Mouse (Mus musculus) adrenal gland, postnatal 36 days (tissue): ENCODE data around the gene 1600014C23Rik. TPM values are rescaled to one million over a fixed set of nuclear protein-coding genes. Genes with fewer than 3 reads are reported as not detected.

Source experiments
- DNase-seq, 2 experiments: peaks; one replicate each; pipeline ENCODE4 v3.0.0; 2021; ENCODE audit warnings: mixed read lengths in 1 of 2
- total RNA-seq, 2 experiments: library from RNA; stranded (reverse); gene quantifications; 2 replicates each; pipeline ENCODE4 v1.2.3; 2021

The 1600014C23Rik gene
- total RNA-seq, 2 experiments from 2014 or later = not detected

DNA sequence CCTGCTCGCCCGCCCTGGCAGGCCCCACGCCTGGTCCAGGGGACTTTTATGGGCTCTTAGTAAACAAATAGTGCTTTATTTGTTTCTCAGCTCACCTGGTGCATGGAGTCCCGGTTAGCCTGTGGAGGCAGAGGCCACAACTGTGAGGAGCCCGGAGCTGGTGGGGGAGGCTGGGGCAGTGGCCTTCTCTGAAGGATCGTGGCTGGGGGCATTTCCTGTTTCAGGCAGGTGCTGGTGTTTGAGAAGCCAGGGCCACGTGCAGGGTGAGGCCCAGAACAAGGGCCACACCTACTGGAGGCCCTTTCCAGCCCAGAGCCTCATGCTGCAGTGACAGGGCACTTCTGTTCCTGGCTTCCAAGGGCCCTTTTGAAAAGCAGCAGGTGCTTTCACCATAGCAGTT lies 7.4 kb downstream of the 1600014C23Rik start:
- DNase-seq = no peak

DNA sequence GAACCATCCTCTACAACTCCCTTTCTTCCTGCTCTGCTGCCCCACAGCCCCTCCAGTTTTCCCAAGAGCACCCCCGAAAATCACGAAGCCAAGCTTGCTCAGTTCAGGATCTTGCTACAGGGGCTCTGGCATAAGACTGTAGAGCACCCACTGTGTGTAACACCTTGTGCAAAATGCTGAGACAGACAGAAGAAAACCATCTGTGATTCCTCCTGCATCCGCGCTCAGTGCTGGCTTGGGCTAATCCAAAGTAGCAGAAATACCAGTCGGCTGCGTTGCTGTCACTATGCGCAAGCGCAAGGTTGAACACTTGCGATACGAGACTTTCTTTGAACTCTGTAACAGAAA lies 9.1 kb downstream of the 1600014C23Rik start:
- no peak for DNase-seq

DNA sequence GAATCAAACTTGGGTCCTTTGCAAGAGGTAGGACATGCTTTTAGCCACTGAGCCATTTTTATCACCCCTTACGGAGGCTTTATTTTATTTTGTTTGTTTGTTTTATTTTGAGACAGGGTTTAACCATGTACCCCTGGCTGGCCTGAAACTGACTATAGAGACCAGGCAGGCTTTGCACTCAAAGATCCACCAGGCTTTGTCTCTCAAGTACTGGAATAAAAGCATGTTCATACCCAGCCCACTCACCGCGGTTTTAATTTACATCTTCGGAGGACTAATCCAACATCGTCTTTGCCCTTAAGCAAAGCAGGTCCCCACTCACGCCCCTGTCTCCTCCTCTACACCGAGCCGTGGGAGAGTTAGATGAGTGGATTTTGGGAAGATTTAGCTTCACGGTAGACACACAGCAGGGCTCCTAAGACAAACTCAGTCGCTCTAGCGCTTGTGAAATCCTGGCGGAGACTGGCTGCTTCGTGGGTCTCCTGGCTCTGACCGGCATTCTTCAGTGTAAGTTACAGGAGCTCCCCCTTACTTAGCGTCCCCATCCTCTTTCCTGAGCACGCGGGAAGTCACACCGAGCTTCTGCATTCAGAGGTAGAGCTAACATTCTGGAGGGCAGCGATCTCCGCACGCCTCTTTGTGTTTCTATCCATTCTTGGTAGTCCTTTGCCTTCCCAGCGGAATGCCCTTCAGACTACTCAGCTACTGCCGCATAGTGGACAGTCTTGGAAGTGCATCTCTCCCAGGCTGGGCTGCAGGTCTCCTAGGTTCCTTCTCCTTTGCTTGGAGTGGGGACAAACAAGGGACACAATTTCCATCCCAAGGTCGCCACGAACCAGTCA lies 9.7 kb downstream of the 1600014C23Rik start:
- DNase-seq = peak; percentile 83 to 84

DNA sequence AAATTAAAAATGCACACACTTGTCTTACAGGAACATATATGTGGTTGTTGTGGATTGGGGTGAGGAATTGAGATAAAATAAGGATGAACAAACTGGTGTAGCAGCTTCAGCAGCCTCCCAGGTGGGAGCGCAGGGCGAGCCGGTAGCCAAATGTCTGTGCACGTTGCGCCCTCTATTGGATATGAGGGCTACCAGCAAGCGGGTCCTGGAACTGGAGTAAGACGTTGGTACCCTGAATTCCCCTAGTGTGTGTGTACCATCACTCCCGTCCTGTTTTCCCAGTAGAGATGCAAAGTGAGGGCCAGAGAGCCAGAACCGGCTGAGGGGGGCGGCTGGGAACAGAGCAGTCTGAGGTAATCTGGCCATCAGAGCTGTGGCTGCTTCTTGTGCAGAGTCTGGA lies 15.3 kb downstream of the 1600014C23Rik start:
- peak; percentile 76 to 82 for DNase-seq

DNA sequence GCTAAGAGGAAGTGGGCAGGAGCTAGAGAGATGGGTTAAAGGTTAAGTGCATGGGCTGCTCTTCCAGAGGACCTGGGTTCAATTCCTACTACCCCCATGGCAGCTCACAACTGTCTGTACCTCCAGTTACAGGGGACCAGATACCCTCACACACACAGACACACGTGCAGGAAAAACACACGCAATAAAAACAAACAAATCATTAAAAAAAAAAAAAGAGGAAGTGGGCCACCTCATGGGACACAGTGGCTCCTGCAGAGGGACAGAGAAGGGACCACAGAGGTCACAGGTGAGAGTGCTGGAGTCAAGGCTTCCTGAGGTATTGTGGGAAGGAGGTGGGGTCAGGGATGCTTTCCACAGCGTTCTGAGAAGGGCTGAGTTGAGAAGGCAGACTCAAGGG lies 22.1 kb downstream of the 1600014C23Rik start:
- no peak for DNase-seq

DNA sequence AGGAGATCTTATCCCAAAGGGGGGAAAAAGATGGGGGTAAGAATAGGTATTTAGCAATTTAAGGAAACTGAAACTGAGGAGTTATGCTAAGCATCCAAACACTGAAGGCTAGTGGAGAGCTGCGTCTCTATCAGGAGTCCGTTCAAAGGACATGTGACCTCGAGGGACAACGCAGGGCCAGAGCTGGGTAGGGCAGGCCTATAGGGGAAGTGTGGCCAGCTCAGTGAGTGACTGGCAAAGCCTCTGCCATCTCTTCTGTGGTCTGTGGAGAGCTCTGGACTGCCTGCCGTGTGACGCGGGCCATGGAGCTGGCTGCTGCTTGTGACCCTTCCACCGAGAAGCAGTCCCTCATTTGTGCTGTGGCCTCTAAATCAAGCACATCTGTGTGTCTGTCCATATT lies 23.2 kb downstream of the 1600014C23Rik start:
- no peak for DNase-seq

DNA sequence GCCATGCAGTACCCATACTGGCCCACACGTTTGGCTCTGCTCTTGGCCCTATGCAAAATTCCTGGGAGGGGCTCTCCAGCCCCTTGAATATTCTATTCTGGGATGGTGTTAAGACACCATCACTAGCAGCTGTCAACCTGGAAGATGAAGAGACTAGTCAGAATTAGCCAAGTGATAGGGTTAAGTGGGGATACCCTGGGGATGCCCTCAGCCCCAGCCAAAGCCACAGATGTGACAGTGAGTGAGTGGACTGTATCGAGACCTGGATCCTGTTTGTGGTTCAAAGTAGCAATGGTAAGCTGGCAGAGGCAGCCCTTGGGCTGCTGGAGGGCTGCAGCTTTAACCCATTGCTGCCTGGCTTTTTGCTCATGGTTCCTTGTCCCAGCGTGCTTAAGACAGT lies 23.8 kb downstream of the 1600014C23Rik start:
- no peak for DNase-seq

DNA sequence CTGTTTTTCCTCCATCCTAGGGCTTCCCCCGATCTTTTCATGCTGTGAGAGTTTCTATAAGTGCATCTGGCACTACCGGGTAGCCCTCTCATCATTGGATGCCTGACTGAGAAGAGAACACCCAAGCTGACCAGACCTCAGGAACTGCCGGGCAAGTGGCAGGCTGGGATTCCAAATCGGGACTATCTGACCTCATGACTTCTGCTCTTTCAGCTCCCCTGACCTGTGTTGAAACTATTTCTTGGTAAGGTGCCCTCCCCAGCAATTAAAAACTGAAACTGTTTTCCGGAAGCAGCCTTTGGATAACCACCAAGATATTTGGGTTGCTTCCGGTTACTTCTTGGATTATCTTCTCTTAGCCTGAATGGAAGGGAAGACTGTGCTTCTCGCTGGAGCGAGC lies 25.5 kb downstream of the 1600014C23Rik start:
- no peak for DNase-seq

DNA sequence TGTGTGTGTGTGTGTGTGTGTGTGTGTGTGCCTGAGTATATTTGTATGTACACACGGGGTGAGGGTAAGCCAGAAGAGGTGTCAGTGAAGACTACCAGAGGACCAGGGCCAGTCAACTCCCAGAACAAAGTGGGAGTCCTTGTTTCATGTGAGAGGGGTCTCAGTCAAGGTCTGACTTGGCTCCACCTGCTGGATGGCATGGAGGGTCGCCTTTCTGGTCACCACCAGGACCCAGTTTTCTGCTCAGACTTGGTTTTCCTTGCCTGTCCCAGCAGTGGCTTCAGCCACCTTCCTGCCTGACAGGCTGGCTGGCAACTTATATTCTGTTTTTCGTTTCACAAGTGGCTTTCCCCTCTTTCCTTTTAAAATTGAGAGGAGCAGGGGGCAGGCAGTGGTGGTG lies 26.3 kb downstream of the 1600014C23Rik start:
- no peak for DNase-seq

DNA sequence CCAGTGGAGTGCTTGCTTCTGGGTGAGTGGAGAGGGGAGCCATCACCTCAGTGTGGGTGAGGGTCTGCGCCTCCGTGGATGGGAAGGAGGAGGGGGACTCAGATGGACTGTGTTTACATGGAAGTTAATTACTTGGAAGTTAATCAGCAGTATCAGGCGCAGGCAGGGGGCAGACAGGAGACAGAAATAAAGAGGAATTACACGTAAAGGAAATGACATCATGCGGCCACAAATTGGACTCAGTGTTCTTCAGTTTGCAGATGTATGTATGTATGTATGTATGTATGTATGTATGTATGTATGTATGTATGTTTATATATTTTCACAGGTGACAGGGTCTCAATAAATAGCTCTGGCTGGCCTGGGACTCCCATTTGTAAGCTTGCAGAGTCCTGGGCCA lies 26.8 kb downstream of the 1600014C23Rik start:
- no peak for DNase-seq

DNA sequence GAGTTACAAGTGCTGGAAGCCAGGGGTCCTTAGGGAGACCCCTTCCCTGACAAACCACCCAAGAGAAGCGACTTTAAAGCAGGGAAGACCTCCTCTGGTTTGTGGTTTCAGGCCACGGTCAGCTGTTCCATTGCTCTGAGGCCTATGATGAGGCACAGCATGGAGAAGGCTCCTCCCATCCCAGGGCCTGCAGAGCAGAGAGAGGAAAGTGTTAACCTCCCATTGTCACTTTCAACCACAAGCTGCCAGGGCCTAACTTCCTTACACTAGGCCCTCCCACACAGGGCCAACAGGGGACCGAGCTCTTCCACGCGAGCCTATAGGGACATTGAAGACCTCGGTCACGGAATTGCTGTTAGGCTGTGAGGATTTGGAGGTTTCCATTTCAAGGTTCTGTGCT lies 30.5 kb downstream of the 1600014C23Rik start:
- no peak for DNase-seq

DNA sequence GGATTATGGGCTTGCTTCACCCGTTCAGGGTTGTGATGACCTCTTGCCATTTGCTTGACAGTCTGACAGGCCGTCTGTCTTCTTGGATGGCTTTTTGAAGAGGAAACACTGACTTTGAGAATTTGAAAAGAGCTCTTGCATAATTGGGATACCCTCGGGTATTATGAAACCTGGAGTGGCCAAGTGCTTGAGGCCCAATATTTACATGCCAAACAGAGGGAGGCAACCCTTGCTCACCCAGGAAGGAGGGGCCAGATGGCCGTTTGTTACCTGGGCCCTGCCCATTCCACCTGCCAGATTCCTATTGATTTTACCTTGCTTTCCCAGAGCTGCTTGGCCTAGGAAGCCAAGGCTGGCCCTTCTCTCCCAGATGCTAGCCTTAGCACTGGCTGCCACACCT lies 31.4 kb downstream of the 1600014C23Rik start:
- DNase-seq = peak in 1 of 2 experiments; percentile 23

DNA sequence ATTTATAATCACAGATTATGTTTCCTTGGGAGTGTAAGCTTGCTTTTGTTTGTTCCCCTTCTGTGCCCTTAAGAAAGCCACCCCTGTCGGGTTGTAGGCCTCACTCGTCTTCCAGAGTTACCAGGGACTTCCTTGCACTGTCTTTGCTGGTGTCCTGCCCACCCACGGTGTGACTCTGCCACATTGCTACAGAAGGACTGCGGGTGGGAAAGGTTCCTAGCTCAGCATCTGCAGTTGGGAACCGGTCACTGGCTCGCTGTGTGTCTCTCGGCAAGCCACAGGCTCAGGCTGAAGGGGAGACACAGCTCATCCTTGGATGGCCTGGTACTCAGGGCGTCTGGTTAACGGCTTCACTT lies 32.4 kb downstream of the 1600014C23Rik start:
- no peak for DNase-seq

DNA sequence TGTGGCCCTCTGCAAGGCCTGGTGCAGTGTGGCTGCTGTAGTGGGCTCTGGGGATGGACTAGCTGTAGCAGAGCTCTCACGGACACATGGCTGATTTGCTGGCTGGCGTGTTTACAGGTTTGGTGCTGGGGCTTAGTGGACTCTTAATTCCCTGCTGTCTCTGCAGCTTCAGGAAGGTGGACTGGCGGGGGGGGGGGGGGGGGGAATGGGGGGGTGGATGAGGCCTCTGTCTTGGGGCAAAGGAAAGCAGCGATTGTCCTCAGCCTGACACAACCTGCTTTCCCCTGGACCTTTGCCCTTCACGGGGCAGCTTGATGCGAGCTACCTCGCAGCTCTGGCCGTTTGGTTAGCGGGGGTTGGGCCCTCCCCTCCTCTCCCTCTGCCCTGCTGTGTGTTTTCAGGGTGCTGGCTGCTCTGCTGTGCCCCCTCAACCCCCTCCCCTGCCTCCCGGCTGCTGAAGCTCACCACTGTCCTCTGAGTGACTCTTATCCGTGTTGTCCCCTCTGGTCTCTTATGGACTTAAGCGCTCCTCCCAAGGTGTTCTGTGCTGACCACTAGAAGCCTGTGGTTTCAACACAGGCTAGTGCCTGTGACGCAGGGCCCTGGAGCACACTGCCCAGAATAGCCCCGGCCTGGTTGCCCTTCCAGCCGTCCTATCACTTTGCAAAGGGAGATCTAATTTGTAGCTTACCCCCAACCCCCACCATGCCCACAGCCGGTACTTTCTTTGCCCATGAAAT lies 33.0 kb downstream of the 1600014C23Rik start:
- DNase-seq = no peak

DNA sequence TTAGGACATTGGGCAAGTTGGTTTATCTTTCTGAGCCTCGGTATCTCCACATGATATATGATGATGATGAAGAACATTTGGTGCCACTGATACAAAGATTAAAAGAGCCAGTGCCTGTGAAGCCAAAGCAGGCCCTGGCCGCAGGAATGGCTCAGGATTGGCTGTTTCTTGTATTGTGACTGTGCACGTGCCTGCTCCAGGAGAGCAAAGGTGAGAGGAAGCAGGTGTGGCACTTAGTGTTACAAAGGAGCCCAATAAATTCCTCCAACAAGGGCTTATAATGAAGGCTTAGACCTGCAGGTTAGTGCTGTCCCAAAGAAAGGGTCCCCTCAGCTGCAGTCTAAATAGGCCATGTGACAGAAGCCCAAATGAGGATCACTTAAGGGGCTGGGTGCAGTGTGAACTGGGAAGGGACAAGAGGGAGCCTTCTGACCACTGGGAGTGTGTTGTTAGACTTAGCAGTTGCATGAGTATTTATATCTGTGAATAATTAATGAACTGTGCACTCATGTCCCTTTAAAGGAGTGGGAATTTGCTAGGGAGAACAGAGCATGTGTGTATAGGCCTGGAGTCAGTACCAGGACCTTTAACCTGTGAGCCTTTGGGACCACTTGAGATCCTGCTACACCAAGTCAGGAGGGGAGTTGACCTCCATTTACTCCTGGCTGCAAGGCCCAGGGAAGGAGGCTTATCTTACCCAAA lies 34.5 kb downstream of the 1600014C23Rik start:
- no peak for DNase-seq

DNA sequence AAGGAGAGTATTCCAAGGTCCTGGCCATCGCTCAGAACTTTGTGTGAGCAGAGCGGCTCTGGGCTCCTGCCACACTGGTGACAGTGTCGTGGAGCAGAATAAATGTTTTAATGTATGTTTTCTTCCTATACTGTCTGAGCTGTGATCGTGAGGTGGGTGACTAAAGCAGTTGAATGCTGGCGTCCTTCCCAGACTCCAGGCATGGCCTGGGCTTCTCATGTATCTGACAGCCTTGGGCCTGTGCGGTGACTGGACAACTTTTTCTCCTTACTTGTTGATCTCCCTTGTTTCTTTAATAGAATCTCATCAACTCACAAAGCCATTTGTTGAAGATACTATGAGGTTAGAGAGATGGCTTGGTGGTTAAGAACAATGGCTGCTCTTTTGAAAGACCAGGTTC lies 35.3 kb downstream of the 1600014C23Rik start:
- no peak for DNase-seq

DNA sequence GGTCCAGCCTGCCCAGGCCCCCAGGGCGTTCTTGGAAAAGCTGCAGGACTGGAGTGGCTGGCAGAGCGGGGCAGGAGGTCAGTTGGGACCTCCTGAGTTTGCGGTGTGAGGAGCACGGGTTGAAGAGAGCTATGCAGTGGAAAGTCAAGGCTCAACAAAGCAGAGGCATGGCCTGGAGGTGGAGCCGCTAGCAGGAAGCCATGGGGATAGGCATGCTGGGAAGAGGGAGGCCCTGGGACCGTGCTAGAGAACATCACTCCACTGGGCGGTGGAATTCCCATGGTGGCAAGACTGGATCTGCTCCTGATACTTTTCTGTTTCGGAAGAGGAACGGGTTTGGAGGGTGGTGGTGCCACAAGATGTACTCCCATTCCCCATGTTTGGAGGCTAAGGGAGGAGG lies 36.7 kb downstream of the 1600014C23Rik start:
- DNase-seq = no peak

DNA sequence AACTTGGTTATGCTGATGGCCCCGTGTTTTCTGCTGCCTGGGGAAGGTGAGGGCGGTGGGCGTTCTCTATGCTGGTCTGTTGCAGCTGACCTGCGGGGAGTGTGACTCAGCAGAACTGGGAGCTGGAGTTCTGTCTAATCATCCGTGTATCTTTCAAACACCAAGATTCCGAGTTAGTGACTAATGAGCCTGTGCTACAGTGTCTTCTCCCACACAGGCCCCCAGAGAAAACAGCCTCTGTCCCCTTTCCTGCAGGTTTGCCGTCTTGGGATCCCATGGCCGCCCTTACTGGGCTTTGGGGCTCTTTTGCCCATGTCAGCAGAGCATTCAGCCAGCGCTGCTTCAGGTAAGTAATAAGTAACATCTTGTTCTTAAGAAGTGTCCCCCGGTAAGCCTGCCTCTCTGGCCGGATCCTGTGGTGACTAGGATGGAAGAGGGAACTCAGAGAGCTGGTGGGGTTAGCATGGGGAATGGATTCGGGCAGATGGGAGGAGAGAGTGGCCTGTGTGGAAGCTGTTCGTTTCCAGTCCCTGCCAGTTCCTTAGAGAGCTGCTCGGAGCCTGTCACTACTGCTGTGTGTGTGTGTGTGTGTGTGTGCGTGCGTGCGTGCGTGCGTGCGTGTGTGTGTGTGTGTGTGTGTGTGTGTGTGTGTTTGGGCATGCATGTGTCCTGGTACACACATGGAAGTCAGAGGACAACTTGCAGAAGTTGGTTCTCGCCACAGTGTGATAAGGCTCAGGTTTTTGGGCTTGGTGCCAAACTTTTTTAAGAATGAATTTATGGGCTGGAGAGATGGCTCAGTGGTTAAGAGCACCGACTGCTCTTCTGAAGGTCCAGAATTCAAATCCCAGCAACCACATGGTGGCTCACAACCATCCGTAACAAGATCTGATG lies 38.2 kb downstream of the 1600014C23Rik start:
- DNase-seq = peak; percentile 35 to 38

DNA sequence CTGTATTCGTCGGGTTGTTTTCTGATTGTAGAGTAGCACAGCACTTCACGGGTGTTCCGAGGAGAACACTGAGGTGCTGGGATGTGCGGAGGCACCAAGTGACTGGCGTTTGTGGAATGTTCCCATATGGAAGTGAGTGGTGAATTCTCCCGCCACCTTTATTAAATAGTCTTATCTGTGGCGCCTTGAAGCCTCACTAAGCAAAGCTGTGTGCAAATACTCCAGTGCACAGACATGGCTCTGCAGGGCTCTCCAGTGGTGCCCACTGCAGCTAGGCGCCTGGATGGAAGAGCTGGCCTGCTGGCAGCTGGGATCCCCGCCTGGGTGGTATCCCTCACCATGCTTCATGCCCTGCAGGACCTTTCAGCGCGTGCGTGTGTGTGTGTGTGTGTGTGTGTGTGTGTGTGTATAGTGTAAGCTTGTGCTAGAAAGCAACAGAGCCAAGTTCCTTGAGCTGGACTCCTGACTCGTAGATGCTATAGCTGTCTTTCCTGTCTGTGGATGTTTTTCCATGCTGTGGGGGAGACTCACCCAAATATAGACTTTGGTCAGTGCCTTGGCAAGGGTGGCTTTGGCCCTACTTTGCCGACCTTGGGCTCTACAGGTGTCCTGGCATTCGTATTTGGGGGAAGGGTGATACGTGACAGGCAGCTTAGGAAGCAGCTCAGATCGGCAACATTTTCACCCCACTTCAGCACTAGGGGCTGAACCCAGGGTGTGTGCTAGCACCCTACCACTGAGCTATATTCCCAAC lies 39.7 kb downstream of the 1600014C23Rik start:
- peak in 1 of 2 experiments; percentile 23 for DNase-seq

DNA sequence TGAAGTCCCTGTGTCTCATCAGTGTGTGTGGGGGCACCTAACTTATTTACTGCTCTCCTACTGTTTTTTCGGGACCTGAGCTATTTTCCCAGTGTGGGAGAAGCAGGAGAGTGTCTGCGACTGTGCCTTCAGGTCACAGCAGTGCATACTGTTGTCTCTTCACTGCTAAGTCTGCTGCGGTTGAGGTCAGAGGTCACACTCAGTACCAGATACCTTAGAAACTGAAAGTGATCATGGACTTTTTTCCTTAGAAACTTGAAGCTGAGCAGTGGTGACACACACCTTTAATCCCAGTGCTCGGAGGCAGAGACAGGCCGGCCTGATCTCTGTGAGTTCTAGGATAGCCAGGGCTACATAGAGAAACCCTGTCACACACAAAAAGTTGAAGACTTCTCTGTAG lies 41.5 kb downstream of the 1600014C23Rik start:
- DNase-seq = no peak

DNA sequence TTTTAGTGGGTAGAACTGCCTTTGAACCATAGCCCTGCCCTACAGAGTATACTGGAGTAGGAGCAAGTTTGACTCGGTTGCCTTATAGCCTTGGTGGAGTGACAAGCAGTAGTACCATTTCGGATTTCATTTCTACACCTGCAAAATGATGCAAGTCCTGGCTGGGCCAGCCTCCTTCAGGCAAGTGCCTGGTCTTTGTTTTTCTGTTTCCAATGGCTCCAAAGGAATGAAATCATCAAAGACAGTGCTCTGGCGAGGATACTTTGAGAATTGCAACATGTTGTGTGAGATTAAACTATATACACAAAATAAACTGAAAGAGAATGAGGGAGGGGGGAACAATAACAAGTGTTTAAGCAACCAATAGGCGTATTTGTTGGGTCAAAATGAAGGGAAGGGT lies 43.6 kb downstream of the 1600014C23Rik start:
- DNase-seq = no peak
